Mouse (Mus musculus) right cerebral cortex, postnatal 10 days (tissue): ENCODE measurements around the gene Prkci.

ENCODE experiments used
- DNase-seq, 2 experiments: peaks; one replicate each; pipeline ENCODE4 v3.0.0; 2021; ENCODE audit warnings: low spot score in 2 of 2

The Prkci gene

GRCm38 (mm10) chr3:31042992-31043391 lies 47.4 kb downstream of the Prkci start:
- no peak for DNase-seq

DNA sequence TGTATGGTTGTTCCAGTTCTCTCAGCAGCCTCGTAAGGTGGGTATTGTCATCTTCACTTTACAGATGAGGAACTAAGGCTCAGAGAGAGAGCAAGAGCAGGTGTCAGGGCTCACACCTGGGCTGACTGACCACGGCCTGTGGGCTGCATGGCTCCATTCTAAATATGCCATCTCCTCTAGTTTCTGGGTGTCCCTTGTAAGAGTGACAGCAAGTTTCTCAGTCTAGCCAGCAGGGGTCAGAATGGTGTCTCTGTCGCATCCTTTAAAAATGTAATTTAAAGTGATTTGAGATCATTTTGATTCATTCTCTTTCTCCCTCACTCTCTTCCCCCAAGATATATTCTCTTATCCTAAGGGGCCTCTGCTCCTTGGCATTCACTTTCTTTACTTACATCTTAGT lies 51.7 kb downstream of the Prkci start:
- DNase-seq: peak in 1 of 2 experiments; percentile 46

- DNase-seq: no peak
These were observed 53.5 kb downstream of the Prkci start for GRCm38 (mm10) chr3:31049087-31049486.

GRCm38 (mm10) chr3:31050375-31050774 lies 54.8 kb downstream of the Prkci start:
- DNase-seq: no peak

- no peak for DNase-seq
These were observed 56.2 kb downstream of the Prkci start for GRCm38 (mm10) chr3:31051730-31052129.

DNA sequence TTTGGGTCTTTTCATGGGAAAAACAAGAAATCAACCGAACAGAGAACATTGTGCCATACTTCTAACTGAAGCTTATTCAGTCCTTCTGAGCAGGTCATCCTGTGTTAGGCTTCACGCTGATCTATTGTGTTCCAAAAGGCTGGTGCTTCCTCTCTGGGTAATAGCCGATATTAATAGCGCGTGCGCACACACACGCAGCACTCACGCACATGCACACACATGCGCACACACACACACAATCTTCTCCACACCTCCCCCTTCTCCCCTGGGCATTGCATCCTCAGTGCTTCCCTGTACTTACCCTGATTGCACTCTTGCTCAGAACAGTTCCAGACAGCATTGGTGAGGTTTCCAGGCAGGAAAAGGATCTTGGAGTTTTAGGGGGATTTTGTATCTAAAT lies 57.6 kb downstream of the Prkci start:
- no peak for DNase-seq

- no peak for DNase-seq
These were observed 59.3 kb downstream of the Prkci start for GRCm38 (mm10) chr3:31054888-31055287.

- no peak for DNase-seq
These were observed 60.6 kb downstream of the Prkci start for GRCm38 (mm10) chr3:31056047-31056650.

- peak; percentile 81 to 84 for DNase-seq
These were observed 61.4 kb downstream of the Prkci start for GRCm38 (mm10) chr3:31056651-31057627.

DNA sequence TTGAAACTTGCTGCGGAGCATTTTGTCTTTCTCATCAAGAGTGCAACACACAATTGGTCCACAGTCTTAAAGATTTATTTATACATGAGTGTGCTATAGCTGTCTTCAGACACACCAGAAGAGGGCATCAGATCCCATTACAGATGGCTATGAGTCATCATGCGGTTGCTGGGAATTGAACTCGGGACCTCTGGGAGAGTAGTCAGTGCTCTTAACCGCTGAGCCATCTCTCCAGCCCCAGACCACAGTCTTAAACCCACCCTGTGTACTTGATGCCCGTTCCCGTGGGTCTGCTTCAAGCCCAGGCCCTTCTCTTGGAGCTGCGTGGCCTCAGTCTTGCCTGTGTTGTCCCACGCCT lies 65.2 kb downstream of the Prkci start:
- no peak for DNase-seq

DNA sequence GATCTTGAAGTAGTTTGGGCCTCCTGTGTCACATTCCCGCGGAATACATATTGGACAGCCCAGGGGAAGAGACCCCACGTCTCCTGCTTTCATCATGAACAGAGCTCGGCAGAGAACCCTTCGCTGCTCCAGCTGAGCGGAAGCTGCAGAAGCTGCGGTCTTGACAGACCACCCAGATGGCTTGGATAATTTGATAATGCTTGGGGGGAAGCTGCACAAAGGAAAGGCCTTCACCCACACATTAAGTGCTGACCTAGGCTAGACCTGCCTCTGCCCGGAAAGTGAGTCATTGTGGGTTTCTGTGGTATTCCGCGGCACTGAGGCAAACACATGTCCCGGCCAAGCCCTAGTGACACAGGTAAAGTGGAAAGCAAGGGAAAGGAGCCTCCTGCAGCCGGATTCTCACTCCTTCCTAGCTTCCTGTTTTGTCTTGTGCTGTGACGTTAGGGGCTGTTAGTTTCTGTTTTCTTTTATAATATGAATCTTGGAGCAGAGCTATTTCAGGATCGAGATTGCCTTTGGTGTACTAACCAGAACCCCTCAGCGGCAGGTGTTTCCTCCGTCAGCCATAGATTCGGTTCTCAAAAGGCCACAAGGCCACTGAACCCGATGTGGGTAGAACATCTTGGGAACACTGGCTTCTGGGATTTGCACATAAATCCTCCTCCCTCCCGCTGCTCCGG lies 65.7 kb downstream of the Prkci start:
- no peak for DNase-seq

DNA sequence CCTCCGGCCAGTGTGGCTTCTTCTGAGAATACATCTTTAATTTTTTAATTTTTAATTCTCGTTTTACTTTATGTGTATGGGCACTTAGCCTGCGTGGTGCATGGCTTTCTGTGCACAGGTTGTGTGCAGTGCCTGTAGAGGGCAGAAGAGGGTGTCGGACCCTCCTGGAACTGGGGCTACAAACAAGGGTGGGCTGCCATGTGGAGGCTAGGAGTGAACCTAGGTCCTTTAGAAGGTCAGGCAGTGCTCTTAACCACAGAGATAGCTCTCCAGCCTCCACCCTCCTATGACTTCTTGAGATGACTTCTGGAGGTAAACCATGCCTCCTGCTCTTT lies 66.2 kb downstream of the Prkci start:
- no peak for DNase-seq

DNA sequence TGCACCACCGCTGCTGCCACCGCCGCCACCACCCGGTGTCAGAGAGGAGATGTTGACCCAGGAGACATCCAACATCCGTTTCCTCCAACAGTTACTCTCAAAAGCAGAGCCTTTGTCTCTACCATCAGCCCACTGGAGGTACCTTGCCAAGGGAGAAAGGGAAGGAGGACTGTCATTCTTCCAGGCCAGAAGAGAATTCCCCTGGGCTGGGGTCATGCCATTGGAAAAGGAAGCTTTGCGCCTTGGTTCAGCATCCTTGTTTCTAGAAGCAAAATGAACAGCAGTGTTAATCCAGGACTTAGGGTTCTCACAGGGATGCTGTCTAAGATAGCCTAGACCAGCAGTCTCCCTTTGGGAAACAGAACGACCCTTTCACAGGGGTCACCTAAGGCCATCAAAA lies 66.8 kb downstream of the Prkci start:
- DNase-seq: no peak

DNA sequence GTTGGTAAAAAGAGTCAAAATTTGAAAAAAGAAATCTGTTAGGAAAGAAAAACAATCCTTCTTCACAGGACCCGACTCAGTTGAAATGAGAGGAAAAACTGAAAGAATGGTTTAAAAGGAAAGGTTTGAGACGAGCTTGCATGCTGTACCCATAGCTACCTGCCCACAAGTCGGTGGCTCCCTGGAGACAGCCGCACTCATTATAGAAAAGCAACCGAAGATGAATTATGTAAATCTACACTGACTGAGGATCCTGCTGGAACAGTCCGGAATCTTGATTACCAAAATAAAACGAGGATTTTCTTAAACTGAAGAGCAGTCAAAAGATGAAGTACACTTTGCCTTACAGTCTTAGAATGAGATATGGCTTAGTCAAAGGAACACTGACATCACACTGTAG lies 72.9 kb downstream of the Prkci start:
- DNase-seq: peak; percentile 47 to 60

- no peak for DNase-seq
These were observed 76.3 kb downstream of the Prkci start for GRCm38 (mm10) chr3:31071804-31072203.

- no peak for DNase-seq
These were observed 80.3 kb downstream of the Prkci start for GRCm38 (mm10) chr3:31075808-31076207.

DNA sequence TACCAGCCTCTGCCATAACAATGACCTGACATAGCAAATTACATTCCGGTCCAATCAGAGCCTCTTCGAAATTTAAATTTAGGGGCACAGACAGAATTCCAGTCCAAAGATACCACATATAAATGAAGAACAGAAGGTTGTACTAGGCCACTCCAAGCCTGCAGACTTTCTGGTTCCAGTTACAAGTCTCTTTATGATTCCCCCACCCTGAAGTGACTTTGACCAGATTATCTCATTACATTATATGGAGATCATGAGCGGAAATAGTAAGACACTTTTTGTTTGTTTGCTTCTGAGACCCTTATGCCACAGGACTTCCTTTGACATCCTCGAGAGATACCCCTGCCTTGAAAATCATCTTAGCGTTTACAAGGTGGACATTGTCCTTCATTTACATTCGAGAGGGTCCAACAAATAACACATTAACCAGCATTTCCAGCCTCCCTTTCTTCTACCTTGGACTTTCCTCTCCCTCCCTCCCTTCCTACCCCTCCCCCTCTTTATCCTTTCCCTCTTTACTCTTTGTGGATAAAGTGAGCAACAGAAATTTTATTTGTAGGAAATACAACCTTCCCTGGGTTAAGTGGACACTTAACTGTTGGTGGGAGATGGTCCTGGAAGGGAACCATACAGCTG lies 81.6 kb downstream of the Prkci start:
- no peak for DNase-seq

- no peak for DNase-seq
These were observed 83.9 kb downstream of the Prkci start for GRCm38 (mm10) chr3:31079450-31079849.

- peak; percentile 59 to 71 for DNase-seq
These were observed 85.4 kb downstream of the Prkci start for GRCm38 (mm10) chr3:31080791-31081502.

DNA sequence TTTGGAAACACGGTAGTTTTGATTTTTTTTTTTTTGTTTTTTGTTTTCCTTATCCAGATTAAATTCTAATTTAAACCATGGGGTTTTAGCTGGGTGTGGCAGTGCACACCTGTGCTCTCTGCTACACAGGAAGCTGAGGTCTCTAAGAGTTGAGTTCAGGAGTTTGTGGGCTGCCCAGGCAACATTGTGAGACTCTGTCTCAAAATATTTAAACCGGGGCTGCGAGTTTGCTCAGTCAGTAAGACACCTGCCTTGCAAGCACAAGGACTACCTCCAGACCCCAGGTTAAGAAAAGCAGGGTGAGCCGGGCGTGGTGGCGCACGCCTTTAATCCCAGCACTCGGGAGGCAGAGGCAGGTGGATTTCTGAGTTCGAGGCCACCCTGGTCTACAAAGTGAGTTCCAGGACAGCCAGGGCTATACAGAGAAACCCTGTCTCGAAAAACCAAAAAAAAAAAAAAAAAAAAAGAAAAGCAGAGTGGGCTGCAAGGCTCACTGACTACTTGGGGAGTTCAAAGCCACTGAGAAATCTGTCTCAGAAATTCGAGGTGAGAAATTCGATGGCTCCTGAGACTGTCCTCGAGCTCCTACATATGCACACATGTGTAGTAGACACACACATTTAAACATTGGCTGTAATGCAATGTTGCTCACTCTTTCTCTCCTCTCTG lies 87.4 kb downstream of the Prkci start:
- DNase-seq: no peak
